Mouse (Mus musculus) embryonic facial prominence, embryonic 11.5 days (tissue): ENCODE measurements at regions not wholly inside any gene's neighbourhood (a gene's known extent, or its start where the extent isn't known, plus 50 kb on each side); places are given as distances from the start of the nearest gene placed in this dataset.

Source experiments
- ATAC-seq: fragments of 200-750 bp; cut with Nextera tagmentation; replicated peaks from 2 replicates; pipeline ENCODE4 v1.8.0; 2017; ENCODE audit warnings: low read depth; ENCODE audit not compliant: insufficient number of reproducible peaks, low FRiP score, low TSS enrichment
- DNase-seq: peaks from one replicate; pipeline ENCODE4 v3.0.0-alpha.2; 2015; ENCODE audit warnings: low spot score
- H3K27ac ChIP-seq: fragments of 300-500 bp; sonication (generic); replicated peaks from 2 replicates; pipeline ENCODE4 v1.5.1; 2014; ENCODE audit warnings: mild to moderate bottlenecking, low read depth, low read length, control low read depth
- H3K27me3 ChIP-seq: fragments of 300-500 bp; sonication (generic); 2 replicates; pipeline ENCODE4 v1.6.1; 2014; ENCODE audit warnings: mild to moderate bottlenecking, low read length, moderate library complexity, mixed read lengths; ENCODE audit not compliant: control insufficient read depth, insufficient read depth
- H3K36me3 ChIP-seq: fragments of 300-500 bp; sonication (generic); replicated peaks from 2 replicates; pipeline ENCODE4 v1.6.1; 2014; ENCODE audit warnings: low read depth, mild to moderate bottlenecking, low read length, moderate library complexity, mixed read lengths; ENCODE audit not compliant: control insufficient read depth, insufficient read depth
- H3K4me1 ChIP-seq: fragments of 300-500 bp; sonication (generic); 2 replicates; pipeline ENCODE4 v1.6.1; 2014; ENCODE audit warnings: low read length, mixed read lengths; ENCODE audit not compliant: control insufficient read depth, insufficient read depth
- H3K4me2 ChIP-seq: fragments of 300-500 bp; sonication (generic); 2 replicates; pipeline ENCODE4 v1.6.1; 2014; ENCODE audit warnings: low read depth, mild to moderate bottlenecking, control low read depth, low read length, moderate library complexity
- H3K4me3 ChIP-seq: fragments of 300-500 bp; sonication (generic); 2 replicates; pipeline ENCODE4 v1.5.1; 2014; ENCODE audit warnings: low read depth, low read length, control low read depth
- H3K9ac ChIP-seq: fragments of 300-500 bp; sonication (generic); replicated peaks from 2 replicates; pipeline ENCODE4 v1.6.1; 2014; ENCODE audit warnings: mild to moderate bottlenecking, control low read depth, low read length
- H3K9me3 ChIP-seq: fragments of 300-500 bp; sonication (generic); replicated peaks from 2 replicates; pipeline ENCODE4 v1.6.1; 2016; ENCODE audit warnings: mild to moderate bottlenecking, low read length, inconsistent platforms, mixed read lengths; ENCODE audit not compliant: control insufficient read depth
- WGBS: fragments of 180-500 bp; shearing (Covaris S2); extraction: QIAGEN DNeasy Blood & Tissue Kit; methylation state at CpG from one replicate; pipeline ENCODE4 v1.1.7; 2014; 5-methylcytosine and 5-hydroxymethylcytosine counted together

- WGBS: 86% methylated on average over 4 of the region's 4 CpGs
Measured at GRCm38 (mm10) chr4:56068859-56069258, 536.6 kb upstream of the Klf4 start.

GRCm38 (mm10) chr4:56064657-56065056, 532.4 kb upstream of the Klf4 start:
- Histone ChIP-seq H3K27me3 (no peaks in the 10 kb centered on the region), H3K4me1 (no peaks in the 10 kb centered on the region), H3K4me2 (no peak overlapping the region), H3K9ac (no peak overlapping the region), H3K9me3 (no peaks in the 10 kb centered on the region), H3K36me3 (no peaks in the 10 kb centered on the region), H3K4me3 (no peak overlapping the region), H3K27ac (no peak overlapping the region)
- WGBS: 94% methylated on average over 4 of the region's 4 CpGs
- no peak for ATAC-seq
- no peak for DNase-seq

More at GRCm38 (mm10) chr4:56068859-56069258, 536.6 kb upstream of the Klf4 start:
- no peak overlapping the region for H3K27ac ChIP-seq
- H3K27me3 ChIP-seq: no peaks in the 10 kb centered on the region
- DNase-seq (no peak), ATAC-seq (no peak)
- H3K36me3 ChIP-seq: no peaks in the 10 kb centered on the region
- no peaks in the 10 kb centered on the region for H3K4me1 ChIP-seq
- H3K9ac ChIP-seq: no peak overlapping the region
- no peak overlapping the region for H3K4me3 ChIP-seq
- H3K4me2 ChIP-seq: no peak overlapping the region
- H3K9me3 ChIP-seq: no peaks in the 10 kb centered on the region

DNA sequence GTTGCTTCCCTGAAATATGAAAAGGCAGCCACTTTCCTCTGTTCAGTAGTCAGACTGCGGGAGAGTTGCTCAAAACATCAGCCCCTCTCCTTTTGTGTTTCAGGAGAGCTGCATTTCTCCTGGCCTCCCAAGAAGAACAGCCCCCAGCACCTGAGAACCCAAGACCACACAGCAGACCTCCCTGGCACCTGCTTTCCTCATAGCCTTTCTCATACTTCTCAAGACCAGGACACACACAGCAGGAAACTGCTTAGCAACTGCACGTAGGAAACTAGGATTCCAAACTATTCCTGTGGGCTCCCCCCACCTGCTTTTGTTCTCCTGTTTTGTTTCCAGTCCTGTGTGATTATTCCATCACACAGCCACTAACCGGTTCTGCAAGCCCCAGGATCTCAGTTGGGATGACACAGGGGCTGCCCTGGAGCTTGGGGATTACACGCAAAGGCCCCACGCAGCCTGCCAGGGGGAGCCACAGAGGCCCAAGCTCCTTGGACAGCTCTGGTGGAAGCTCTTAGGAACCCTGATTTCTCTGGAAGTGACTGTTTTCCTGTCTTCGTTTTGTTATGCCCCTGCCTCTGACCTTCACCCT, 519.6 kb upstream of the Klf4 start:
- H3K9ac ChIP-seq: no peak overlapping the region
- 28% methylated on average over 6 of the region's 6 CpGs for WGBS
- H3K9me3 ChIP-seq: no peaks in the 10 kb centered on the region
- ATAC-seq (no peak), DNase-seq (peak; percentile 37)
- no peaks in the 10 kb centered on the region for H3K27me3 ChIP-seq
- H3K27ac ChIP-seq: no peak overlapping the region
- H3K4me3 ChIP-seq: no peak overlapping the region
- H3K4me1 ChIP-seq: no peaks in the 10 kb centered on the region; the same call in 1 of the 2 replicates
- no peaks in the 10 kb centered on the region for H3K36me3 ChIP-seq
- no peak overlapping the region for H3K4me2 ChIP-seq

DNA sequence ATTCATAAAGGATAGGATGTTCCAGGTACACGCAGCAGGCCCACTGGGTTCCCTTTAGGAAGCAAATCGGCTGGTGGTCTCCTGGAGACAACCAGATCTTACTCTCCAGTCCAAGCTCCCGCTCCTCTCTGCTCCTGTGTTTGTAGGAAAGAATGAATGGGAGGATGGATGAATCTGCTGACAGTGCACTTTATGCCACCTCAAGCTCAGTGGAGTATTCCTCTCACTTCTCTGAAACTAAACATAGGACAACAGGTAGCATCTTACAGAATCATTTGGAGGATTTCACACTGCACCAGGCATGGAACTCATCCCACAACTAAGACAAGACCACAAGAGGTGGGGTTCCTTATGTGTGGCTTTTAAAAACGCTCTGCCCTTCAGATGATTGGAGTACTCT, 507.1 kb upstream of the Klf4 start:
- Histone ChIP-seq H3K9me3 (no peaks in the 10 kb centered on the region), H3K27ac (no peak overlapping the region), H3K4me2 (no peak overlapping the region), H3K4me1 (no peaks in the 10 kb centered on the region), H3K4me3 (no peak overlapping the region), H3K9ac (no peak overlapping the region), H3K36me3 (no peaks in the 10 kb centered on the region), H3K27me3 (no peaks in the 10 kb centered on the region)
- WGBS: 94% methylated on average over 4 of the region's 4 CpGs
- ATAC-seq (no peak), DNase-seq (no peak)

GRCm38 (mm10) chr4:56036334-56036733, 504.1 kb upstream of the Klf4 start:
- Histone ChIP-seq H3K4me2 (no peak overlapping the region), H3K4me3 (no peak overlapping the region), H3K4me1 (no peaks in the 10 kb centered on the region), H3K9me3 (no peaks in the 10 kb centered on the region), H3K27me3 (no peaks in the 10 kb centered on the region), H3K27ac (no peak overlapping the region), H3K36me3 (no peaks in the 10 kb centered on the region), H3K9ac (no peak overlapping the region)
- ATAC-seq (no peak), DNase-seq (no peak)
- WGBS: 87% methylated on average over 6 of the region's 6 CpGs

DNA sequence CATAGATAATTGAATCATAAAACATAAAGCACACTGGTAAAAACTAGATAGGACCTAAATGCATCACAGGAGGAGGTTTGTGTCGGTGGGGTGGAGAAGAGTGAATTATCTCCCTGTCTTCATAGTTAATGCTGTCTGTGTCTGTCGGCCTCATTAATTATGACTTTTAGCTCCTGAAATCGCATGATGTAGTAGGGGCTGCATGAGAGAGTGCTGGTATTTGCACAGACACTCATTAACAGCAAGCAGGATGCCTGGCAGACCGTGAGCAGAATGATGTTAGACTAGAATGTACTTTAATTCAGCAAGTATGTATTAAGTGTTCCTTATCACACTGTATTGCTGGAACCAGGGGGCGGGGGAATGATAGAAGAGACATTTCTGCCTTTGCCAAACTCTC, 503.3 kb upstream of the Klf4 start:
- Histone ChIP-seq H3K9me3 (no peaks in the 10 kb centered on the region), H3K36me3 (no peaks in the 10 kb centered on the region), H3K27me3 (no peaks in the 10 kb centered on the region), H3K4me3 (no peak overlapping the region), H3K4me1 (no peaks in the 10 kb centered on the region), H3K27ac (no peak overlapping the region), H3K4me2 (no peak overlapping the region), H3K9ac (no peak overlapping the region)
- 86% methylated on average over 5 of the region's 5 CpGs for WGBS
- DNase-seq (no peak), ATAC-seq (no peak)

DNA sequence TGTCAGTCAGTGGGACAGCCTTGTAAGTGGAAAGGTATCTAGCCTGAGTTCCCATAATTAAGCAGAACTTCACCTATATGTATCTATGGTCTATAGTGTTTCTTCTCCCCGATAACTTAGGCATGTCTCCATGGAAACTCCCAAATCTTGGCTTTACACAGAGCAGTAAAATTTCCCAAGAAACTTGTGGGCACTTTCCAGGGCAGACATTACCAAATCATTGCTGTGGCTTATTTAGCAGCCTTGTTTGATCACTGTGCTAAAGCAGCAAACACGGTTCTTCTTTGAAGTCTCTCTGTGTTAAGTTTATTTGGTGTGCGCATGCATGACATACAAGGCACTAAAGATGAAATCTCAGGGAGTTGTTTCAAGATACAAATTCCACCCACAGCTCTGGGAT, 496.2 kb upstream of the Klf4 start:
- no peak for DNase-seq
- no peak overlapping the region for H3K27ac ChIP-seq
- ATAC-seq: no peak
- no peak overlapping the region for H3K4me2 ChIP-seq
- H3K4me1 ChIP-seq: no peaks in the 10 kb centered on the region
- H3K27me3 ChIP-seq: no peaks in the 10 kb centered on the region
- WGBS: 92% methylated on average over 3 of the region's 3 CpGs
- H3K9ac ChIP-seq: no peak overlapping the region
- no peaks in the 10 kb centered on the region for H3K9me3 ChIP-seq
- H3K4me3 ChIP-seq: no peak overlapping the region
- no peaks in the 10 kb centered on the region for H3K36me3 ChIP-seq

- H3K27ac ChIP-seq: no peak overlapping the region
- H3K36me3 ChIP-seq: no peaks in the 10 kb centered on the region
- no peak overlapping the region for H3K4me3 ChIP-seq
- no peak for ATAC-seq
- no peak for DNase-seq
- H3K9me3 ChIP-seq: no peaks in the 10 kb centered on the region
- no peak overlapping the region for H3K9ac ChIP-seq
- no peaks in the 10 kb centered on the region for H3K4me1 ChIP-seq
- H3K27me3 ChIP-seq: no peaks in the 10 kb centered on the region
- 92% methylated on average over 6 of the region's 6 CpGs for WGBS
- no peak overlapping the region for H3K4me2 ChIP-seq
Measured at GRCm38 (mm10) chr4:56027258-56027657, 495.0 kb upstream of the Klf4 start.
